Mouse (Mus musculus): ENCODE measurements at regions not wholly inside any gene's neighbourhood (a gene's known extent, or its start where the extent isn't known, plus 50 kb on each side); places are given as distances from the start of the nearest gene placed in this dataset.
"Not testable (repeated sequence)": the region's sequence is repeated elsewhere in the genome, so short reads cannot be mapped to it uniquely, and the experiment has no call there.

GRCm38 (mm10) chr12:5943346-5943925 lies 568.0 kb upstream of the Klhl29 start:
- H3K36me3 ChIP-seq = no peaks in the 10 kb centered on the region
- H3K4me3 ChIP-seq = no peak overlapping the region
- no peaks in the 10 kb centered on the region for H3K27me3 ChIP-seq
- no peaks in the 10 kb centered on the region for H3K9me3 ChIP-seq
- WGBS = 76% methylated on average over 11 of the region's 11 CpGs
- H3K4me1 ChIP-seq = no peaks in the 10 kb centered on the region
- no peak overlapping the region for H3K4me2 ChIP-seq
- no peak overlapping the region for H3K9ac ChIP-seq
- no peak overlapping the region for H3K27ac ChIP-seq
- ATAC-seq (ENCODE audit: insufficient number of reproducible peaks, low FRiP score, low TSS enrichment, low read depth) = no peak

DNA sequence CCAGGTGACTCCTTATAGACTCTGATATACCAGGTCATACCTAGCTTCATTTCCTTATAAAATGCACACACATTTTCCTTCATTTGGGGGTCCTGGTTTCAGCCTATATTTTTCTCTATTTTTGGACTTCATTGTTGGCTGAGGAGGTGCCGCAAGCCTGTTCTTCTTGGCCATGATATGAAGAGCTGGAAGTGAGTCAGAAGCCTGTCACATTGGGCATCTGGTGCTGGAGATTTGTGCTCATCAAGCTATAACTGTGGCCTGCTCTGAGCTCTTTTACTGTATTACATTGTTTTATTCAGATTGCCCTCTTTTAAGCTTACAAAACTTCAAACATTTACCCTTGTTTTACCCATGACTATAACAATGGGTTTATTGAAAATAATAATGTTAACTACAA lies 545.8 kb upstream of the Klhl29 start:
- WGBS = 69% methylated on average over 1 of the region's 1 CpGs

GRCm38 (mm10) chr12:5918030-5918429 lies 542.5 kb upstream of the Klhl29 start:
- WGBS = 71% methylated on average over 1 of the region's 1 CpGs
- no peaks in the 10 kb centered on the region for H3K27me3 ChIP-seq
- H3K4me3 ChIP-seq = no peak overlapping the region
- H3K36me3 ChIP-seq = no peaks in the 10 kb centered on the region
- no peaks in the 10 kb centered on the region for H3K9me3 ChIP-seq
- H3K4me1 ChIP-seq = no peaks in the 10 kb centered on the region
- no peak for ATAC-seq (ENCODE audit: insufficient number of reproducible peaks, low FRiP score, low TSS enrichment, low read depth)
- H3K4me2 ChIP-seq = no peak overlapping the region
- no peak overlapping the region for H3K9ac ChIP-seq
- no peak overlapping the region for H3K27ac ChIP-seq

More for the DNA sequence above, 545.8 kb upstream of the Klhl29 start:
- H3K36me3 ChIP-seq = no peaks in the 10 kb centered on the region
- H3K9ac ChIP-seq = no peak overlapping the region
- H3K27me3 ChIP-seq = no peaks in the 10 kb centered on the region
- no peaks in the 10 kb centered on the region for H3K9me3 ChIP-seq
- no peak overlapping the region for H3K27ac ChIP-seq
- H3K4me3 ChIP-seq = no peak overlapping the region
- no peak for ATAC-seq (ENCODE audit: insufficient number of reproducible peaks, low FRiP score, low TSS enrichment, low read depth)
- H3K4me1 ChIP-seq = no peaks in the 10 kb centered on the region
- H3K4me2 ChIP-seq = no peak overlapping the region

DNA sequence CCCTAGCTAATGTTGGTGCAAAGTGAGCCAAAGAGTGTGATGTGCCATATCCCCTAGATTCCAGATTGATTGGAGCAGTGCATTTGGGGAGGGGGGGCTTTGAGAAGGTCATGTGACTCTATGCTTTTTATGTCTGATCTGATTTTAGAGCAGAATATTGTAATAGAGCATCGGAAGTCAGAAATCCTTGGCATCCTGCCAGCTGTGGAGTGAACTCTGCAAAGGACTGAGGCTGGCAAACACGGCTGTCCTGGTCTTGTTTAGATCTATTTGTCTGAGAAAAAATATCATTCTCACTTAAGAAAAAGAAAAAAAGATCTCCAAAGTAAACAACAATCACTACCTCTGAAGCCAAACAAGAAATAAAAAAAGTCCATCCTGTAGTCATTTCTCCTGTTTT lies 530.8 kb upstream of the Klhl29 start:
- Histone ChIP-seq H3K4me1 (no peaks in the 10 kb centered on the region), H3K36me3 (no peaks in the 10 kb centered on the region), H3K27ac (no peak overlapping the region), H3K4me3 (no peak overlapping the region), H3K9ac (no peak overlapping the region), H3K4me2 (no peak overlapping the region), H3K27me3 (no peaks in the 10 kb centered on the region), H3K9me3 (no peaks in the 10 kb centered on the region)
- ATAC-seq (ENCODE audit: insufficient number of reproducible peaks, low FRiP score, low TSS enrichment, low read depth) = no peak
- WGBS = 51% methylated on average over 2 of the region's 2 CpGs

GRCm38 (mm10) chr12:5891786-5892185 lies 516.3 kb upstream of the Klhl29 start:
- H3K4me1 ChIP-seq; H3K4me3 ChIP-seq; H3K27ac ChIP-seq; ATAC-seq (ENCODE audit: insufficient number of reproducible peaks, low FRiP score, low TSS enrichment, low read depth); H3K4me2 ChIP-seq; H3K36me3 ChIP-seq; H3K9ac ChIP-seq; H3K27me3 ChIP-seq; H3K9me3 ChIP-seq: not testable (repeated sequence)
- 39% methylated on average over 2 of the region's 3 CpGs for WGBS

- H3K27me3 ChIP-seq = no peaks in the 10 kb centered on the region
Measured at GRCm38 (mm10) chr12:5866701-5867100, 491.2 kb upstream of the Klhl29 start.

DNA sequence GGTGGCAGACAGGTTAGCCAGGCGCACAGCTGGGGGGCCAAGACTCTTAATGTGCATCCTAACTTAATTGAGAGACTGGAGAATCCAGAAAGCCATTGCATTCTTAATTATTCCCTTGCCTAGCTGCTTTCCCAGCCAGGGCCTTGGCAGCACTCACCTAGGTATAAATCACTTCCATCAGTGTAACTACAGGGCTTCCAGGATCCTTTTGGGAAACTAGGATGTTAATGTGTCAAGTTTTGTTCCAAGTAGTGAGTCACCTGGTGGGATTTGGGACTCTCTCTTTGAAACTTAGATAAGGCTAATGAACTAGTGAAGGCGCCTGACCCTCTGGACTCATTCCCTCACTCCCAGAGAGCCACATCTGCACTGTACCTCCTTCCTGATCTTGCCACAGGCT lies 484.3 kb upstream of the Klhl29 start:
- no peaks in the 10 kb centered on the region for H3K9me3 ChIP-seq
- H3K27ac ChIP-seq = no peak overlapping the region
- no peak overlapping the region for H3K9ac ChIP-seq
- no peak overlapping the region for H3K4me2 ChIP-seq
- H3K4me3 ChIP-seq = no peak overlapping the region
- H3K27me3 ChIP-seq = no peaks in the 10 kb centered on the region
- H3K36me3 ChIP-seq = no peaks in the 10 kb centered on the region
- no peak for ATAC-seq (ENCODE audit: insufficient number of reproducible peaks, low FRiP score, low TSS enrichment, low read depth)
- no peaks in the 10 kb centered on the region for H3K4me1 ChIP-seq
- 68% methylated on average over 2 of the region's 2 CpGs for WGBS

More at GRCm38 (mm10) chr12:5866701-5867100, 491.2 kb upstream of the Klhl29 start:
- Histone ChIP-seq H3K4me1 (no peaks in the 10 kb centered on the region), H3K9ac (no peak overlapping the region), H3K4me2 (no peak overlapping the region), H3K9me3 (no peaks in the 10 kb centered on the region), H3K36me3 (no peaks in the 10 kb centered on the region), H3K27ac (no peak overlapping the region), H3K4me3 (no peak overlapping the region)
- no peak for ATAC-seq (ENCODE audit: insufficient number of reproducible peaks, low FRiP score, low TSS enrichment, low read depth)

DNA sequence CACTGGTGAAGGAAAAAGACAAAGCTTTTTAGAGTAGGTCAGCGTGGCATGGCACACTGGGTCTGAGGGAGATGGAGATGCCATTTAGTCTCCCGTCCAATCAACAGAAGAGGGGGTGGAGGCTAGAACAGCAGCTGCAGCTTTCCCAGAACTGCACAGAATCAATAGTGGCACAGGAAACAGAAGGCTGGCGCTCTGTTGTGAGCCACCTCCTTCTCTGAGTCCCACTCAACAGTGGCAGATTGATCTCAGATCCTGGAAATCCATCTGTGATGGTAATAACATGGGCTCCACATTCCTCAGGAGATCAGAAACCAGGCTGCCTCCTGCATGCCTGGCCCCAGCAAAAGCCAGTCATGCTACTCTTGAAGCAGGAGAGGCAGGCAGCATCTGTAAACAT lies 480.9 kb upstream of the Klhl29 start:
- Histone ChIP-seq H3K27ac (no peak overlapping the region), H3K4me2 (no peak overlapping the region), H3K27me3 (no peaks in the 10 kb centered on the region), H3K4me3 (no peak overlapping the region), H3K36me3 (no peaks in the 10 kb centered on the region), H3K4me1 (no peaks in the 10 kb centered on the region), H3K9ac (no peak overlapping the region), H3K9me3 (no peaks in the 10 kb centered on the region)
- 52% methylated on average over 3 of the region's 3 CpGs for WGBS
- no peak for ATAC-seq (ENCODE audit: insufficient number of reproducible peaks, low FRiP score, low TSS enrichment, low read depth)

DNA sequence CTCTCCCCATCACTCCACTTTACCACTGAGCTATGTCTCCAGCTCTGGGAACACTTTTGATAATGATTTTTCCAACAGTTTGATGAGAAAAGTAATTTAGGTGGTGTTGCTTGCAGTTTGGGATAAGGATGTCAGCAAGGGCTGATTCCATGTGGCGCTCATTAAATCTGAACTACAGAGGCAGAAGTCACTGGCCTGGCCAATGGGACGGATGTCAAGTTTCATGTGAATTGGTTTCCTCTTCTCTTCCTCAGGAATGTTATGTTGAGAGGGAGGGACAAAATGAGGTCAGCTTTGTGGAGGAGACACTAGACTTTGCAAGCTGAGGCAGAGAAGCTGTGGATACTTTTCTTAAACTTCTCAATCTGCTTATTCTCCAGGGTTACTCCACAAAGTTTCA lies 434.9 kb upstream of the Klhl29 start:
- Histone ChIP-seq H3K4me3 (no peak overlapping the region), H3K36me3 (no peaks in the 10 kb centered on the region), H3K27me3 (no peaks in the 10 kb centered on the region), H3K4me1 (0 out of 2 replicates have a peak, but pooled peaks cover 4% of the 10 kb centered on the region), H3K9ac (no peak overlapping the region), H3K9me3 (no peaks in the 10 kb centered on the region), H3K4me2 (no peak overlapping the region), H3K27ac (no peak overlapping the region)
- 72% methylated on average over 2 of the region's 2 CpGs for WGBS
- ATAC-seq (ENCODE audit: insufficient number of reproducible peaks, low FRiP score, low TSS enrichment, low read depth) = no peak

DNA sequence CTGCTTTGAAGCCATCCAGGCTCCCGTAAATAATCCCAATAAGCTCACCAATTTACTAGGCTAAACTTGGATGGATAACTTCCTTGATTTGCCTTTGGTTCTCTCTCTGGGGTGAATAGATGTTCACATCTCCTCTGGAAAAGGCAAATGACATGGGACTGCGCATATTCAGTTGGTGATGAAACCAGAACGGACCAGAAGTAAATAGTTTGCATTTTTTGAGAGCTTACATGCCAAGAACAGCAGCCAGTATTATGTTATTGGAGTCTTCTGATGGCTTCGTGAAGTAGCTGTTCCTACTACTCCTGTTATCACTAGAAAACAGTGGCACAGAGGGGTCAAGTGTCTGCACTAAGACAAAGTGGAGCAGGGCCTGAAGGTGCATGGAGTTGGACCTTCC lies 434.5 kb upstream of the Klhl29 start:
- Histone ChIP-seq H3K27me3 (no peaks in the 10 kb centered on the region), H3K9me3 (no peaks in the 10 kb centered on the region), H3K9ac (no peak overlapping the region), H3K4me3 (no peak overlapping the region), H3K4me1 (0 out of 2 replicates have a peak, but pooled peaks cover 4% of the 10 kb centered on the region), H3K36me3 (no peaks in the 10 kb centered on the region), H3K27ac (no peak overlapping the region), H3K4me2 (no peak overlapping the region)
- no peak for ATAC-seq (ENCODE audit: insufficient number of reproducible peaks, low FRiP score, low TSS enrichment, low read depth)
- 57% methylated on average over 4 of the region's 4 CpGs for WGBS

DNA sequence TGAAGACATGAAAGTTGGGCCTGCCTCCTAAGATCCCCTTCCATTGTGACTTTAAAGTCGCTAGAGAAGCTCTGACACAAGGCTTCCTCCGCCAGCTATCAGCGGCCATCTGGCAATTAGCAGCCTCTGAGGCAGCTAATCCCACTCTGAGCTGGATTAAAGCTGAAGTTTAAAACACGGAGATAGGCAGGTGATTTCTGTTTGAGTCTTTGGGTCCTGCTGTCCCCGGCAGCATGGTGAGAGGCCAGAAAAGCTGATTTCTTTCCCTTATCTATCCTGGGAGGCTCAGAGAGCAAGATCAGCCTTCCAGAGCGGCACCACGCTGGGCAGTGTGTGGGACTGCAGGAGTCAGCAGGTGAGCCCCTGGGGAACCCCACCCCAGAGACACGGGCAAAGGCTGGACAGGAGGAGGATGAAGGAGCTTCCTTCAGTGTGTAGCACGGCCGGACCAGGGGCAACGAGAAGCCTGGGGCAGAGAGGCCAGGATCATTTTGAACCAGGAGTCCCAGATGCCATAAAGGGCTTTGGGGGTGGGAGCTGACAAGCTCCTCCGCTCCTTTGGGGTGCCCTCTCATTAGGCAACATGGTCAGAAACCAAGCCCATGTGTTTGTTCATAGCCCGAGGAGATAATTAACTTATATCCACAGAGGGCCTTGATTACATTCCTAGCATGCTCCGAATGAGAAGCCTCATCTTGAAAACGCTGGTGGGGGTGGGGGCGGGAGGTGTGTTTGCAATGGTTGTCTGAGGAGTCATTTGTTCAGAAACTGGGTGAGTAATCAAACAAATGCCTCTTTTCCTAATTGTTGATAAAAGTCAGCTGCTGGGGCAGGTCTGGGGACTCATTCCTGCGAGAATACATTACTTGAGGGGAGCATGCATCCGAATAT lies 432.8 kb upstream of the Klhl29 start:
- 0 out of 2 replicates have a peak, but pooled peaks cover 4% of the 10 kb centered on the region for H3K4me1 ChIP-seq
- WGBS = 26% methylated on average over 18 of the region's 18 CpGs
- H3K9me3 ChIP-seq = no peaks in the 10 kb centered on the region
- H3K9ac ChIP-seq = no peak overlapping the region
- H3K4me2 ChIP-seq = no peak overlapping the region
- H3K4me3 ChIP-seq = no peak overlapping the region
- no peaks in the 10 kb centered on the region for H3K36me3 ChIP-seq
- H3K27ac ChIP-seq = no peak overlapping the region
- ATAC-seq (ENCODE audit: insufficient number of reproducible peaks, low FRiP score, low TSS enrichment, low read depth) = no peak
- H3K27me3 ChIP-seq = no peaks in the 10 kb centered on the region

- WGBS = 77% methylated on average over 2 of the region's 2 CpGs
- no peak overlapping the region for H3K4me2 ChIP-seq
- H3K9me3 ChIP-seq = no peaks in the 10 kb centered on the region
- 0 out of 2 replicates have a peak, but pooled peaks cover 4% of the 10 kb centered on the region for H3K4me1 ChIP-seq
- H3K36me3 ChIP-seq = no peaks in the 10 kb centered on the region
- no peaks in the 10 kb centered on the region for H3K27me3 ChIP-seq
- H3K27ac ChIP-seq = no peak overlapping the region
- H3K4me3 ChIP-seq = no peak overlapping the region
- no peak overlapping the region for H3K9ac ChIP-seq
- no peak for ATAC-seq (ENCODE audit: insufficient number of reproducible peaks, low FRiP score, low TSS enrichment, low read depth)
Measured at GRCm38 (mm10) chr12:5805731-5806130, 430.2 kb upstream of the Klhl29 start.

Measured in limb, embryonic 15.5 days (tissue).